Comparison of ENCODE assay signal across 8 mouse cellular contexts in the genomic region with DNA sequence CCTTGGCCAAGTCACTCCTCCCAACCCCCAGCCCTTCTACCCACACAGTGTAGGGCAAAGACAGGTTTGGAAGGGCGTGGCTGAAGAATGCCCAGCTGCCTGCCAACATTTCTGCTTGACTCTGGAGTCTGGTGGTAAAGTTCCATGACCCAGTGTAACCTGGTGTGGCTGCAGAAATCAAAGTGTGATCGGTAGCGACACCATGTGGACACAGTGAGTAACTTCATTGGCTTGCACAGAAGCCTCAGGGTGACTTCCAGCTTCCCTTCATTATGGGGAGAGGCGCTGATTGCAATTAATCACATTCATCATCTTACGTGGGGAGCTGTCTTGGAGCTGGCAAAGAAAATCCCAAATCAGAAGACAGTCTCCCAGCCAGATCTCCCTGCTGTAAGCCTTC. TPM values are rescaled to one million over a fixed set of nuclear protein-coding genes. Genes with fewer than 3 reads are reported as not detected.
A peak's percentile ranks its signal among the peaks of the same experiment; 100 is the strongest.
DNase-seq lines count a peak whose midpoint lies in the region; ATAC-seq and TF ChIP-seq lines count a peak whose summit lies in the region.

No protein-coding gene starts in this region.

- intact Hi-C loops in heart, postnatal 36 days (cut with DNase I) = loop anchor here (1.0 to 5.0 kb wide), 6 partner anchors 17 to 152 kb away; no protein-coding TSS in a partner anchor

- in situ Hi-C loops in ES-E14 (cut with MboI; ENCODE audit: low sequenced_read_pairs in 2 of 2, unreplicated experiment in 2 of 2) = no loop called here

- DNase-seq in ES-E14 (ENCODE audit: low read depth, low spot score) = peak; percentile 82
- peak; percentile 82 for DNase-seq in cerebellum, adult 11 months
- peak; percentile 84 to 88 for DNase-seq in heart, postnatal 36 days
- peak; percentile 69 to 83 for DNase-seq in layer of hippocampus, adult 2 months (ENCODE audit: low spot score in 2 of 2)
- DNase-seq in ovary, postnatal 10 days (ENCODE audit: low spot score) = peak; percentile 59
- peak; percentile 78 for DNase-seq in thymus, postnatal 0 days (ENCODE audit: low spot score)

- H3K4me2 ChIP-seq in forebrain, embryonic 15.5 days (replicated peaks) = no peak overlapping the region
- no peak overlapping the region for H3K4me2 ChIP-seq in lung, embryonic 16.5 days (ENCODE audit: low read depth, low read length)

- H3K4me3 ChIP-seq in ES-E14 (ENCODE audit: insufficient read depth in 1 of 2, low read depth in 1 of 2, low read length in 2 of 2, poor library complexity in 1 of 2, severe bottlenecking in 1 of 2) = no peak overlapping the region
- H3K4me3 ChIP-seq in forebrain, embryonic 15.5 days = no peak overlapping the region
- H3K4me3 ChIP-seq in layer of hippocampus, adult 2 months = no peak overlapping the region
- no peak overlapping the region for H3K4me3 ChIP-seq in lung, embryonic 16.5 days (ENCODE audit: low read length)

- peaks cover 3 to 9% of the 10 kb centered on the region in 2 experiments; a peak in 3 of 4 replicates for H3K4me1 ChIP-seq in ES-E14 (ENCODE audit: control insufficient read depth in 2 of 2, insufficient read depth in 2 of 2, low read length in 2 of 2, poor library complexity in 1 of 2)
- peaks cover 23% of the 10 kb centered on the region for H3K4me1 ChIP-seq in forebrain, embryonic 15.5 days
- H3K4me1 ChIP-seq in lung, embryonic 16.5 days (replicated peaks; ENCODE audit: control insufficient read depth, insufficient read depth, low read length) = peaks cover 11% of the 10 kb centered on the region

- H3K27me3 ChIP-seq in forebrain, embryonic 15.5 days = no peaks in the 10 kb centered on the region
- H3K27me3 ChIP-seq in lung, embryonic 16.5 days (ENCODE audit: control insufficient read depth, insufficient read depth, low read depth, low read length) = no peaks in the 10 kb centered on the region

- ATAC-seq in forebrain, embryonic 15.5 days (replicated peaks) = peak; percentile 72
- peak; percentile 83 for ATAC-seq in lung, embryonic 16.5 days (ENCODE audit: low read depth)

- peak; percentile 97 for TF ChIP-seq CTCF in layer of hippocampus, adult 2 months (conservative IDR thresholded peaks at IDR 0.05)

- no peaks in the 10 kb centered on the region for H3K9me3 ChIP-seq in ES-E14 (ENCODE audit: control insufficient read depth, insufficient read depth, low read depth, low read length)
- no peaks in the 10 kb centered on the region for H3K9me3 ChIP-seq in forebrain, embryonic 15.5 days
- no peaks in the 10 kb centered on the region for H3K9me3 ChIP-seq in lung, embryonic 16.5 days (ENCODE audit: control insufficient read depth, low read length)

- no peaks in the 10 kb centered on the region for H3K36me3 ChIP-seq in ES-E14 (ENCODE audit: control insufficient read depth, insufficient read depth, low read length, poor library complexity, severe bottlenecking)
- H3K36me3 ChIP-seq in forebrain, embryonic 15.5 days = no peaks in the 10 kb centered on the region
- H3K36me3 ChIP-seq in lung, embryonic 16.5 days (ENCODE audit: control insufficient read depth, insufficient read depth, low read length) = no peaks in the 10 kb centered on the region

- peak overlapping the region; percentile 42; the same call in 1 of the 2 replicates for H3K9ac ChIP-seq in ES-E14 (ENCODE audit: insufficient read depth, low read depth, low read length, poor library complexity, severe bottlenecking)
- H3K9ac ChIP-seq in forebrain, embryonic 15.5 days (replicated peaks) = no peak overlapping the region
- no peak overlapping the region for H3K9ac ChIP-seq in lung, embryonic 16.5 days (ENCODE audit: low read length)

- WGBS in forebrain, embryonic 15.5 days = 5% methylated on average over 5 of the region's 5 CpGs
- WGBS in lung, embryonic 16.5 days = 3% methylated on average over 5 of the region's 5 CpGs

- peak overlapping the region; percentile 5; the same call in 1 of the 2 replicates for H3K27ac ChIP-seq in ES-E14 (ENCODE audit: insufficient read depth, low read depth, low read length, poor library complexity, severe bottlenecking)
- H3K27ac ChIP-seq in forebrain, embryonic 15.5 days (replicated peaks) = peak overlapping the region; percentile 81
- peak overlapping the region; percentile 70 for H3K27ac ChIP-seq in layer of hippocampus, adult 2 months
- no peak overlapping the region for H3K27ac ChIP-seq in lung, embryonic 16.5 days (ENCODE audit: low read length)

TF ChIP-seq in ES-E14, 5 proteins besides CTCF, POLR2A, EP300 and RAD21:
- TF ChIP-seq ZC3H11A (IDR thresholded peaks at IDR 0.05; ENCODE audit: borderline replicate concordance, low read depth, low read length) (peak; percentile 93), MAFK (IDR thresholded peaks at IDR 0.05; ENCODE audit: insufficient read depth, low read depth, low read length) (no peak)

RNA-seq across cellular contexts. Expression of gene Cipc, which starts 23.0 kb away (rescaled TPM):
- 26.5 and 27.6 TPM in 2 replicates for total RNA-seq in ES-E14 (2012; rRNA removed)
- polyA plus RNA-seq in forebrain, embryonic 15.5 days (2015; fragmentation: Nextera tagmentation; extraction: Ambion mirVana) = 53.6 and 55.3 TPM in 2 replicates
- total RNA-seq in heart, postnatal 36 days (2021) = 10 to 100 TPM; 46.4 to 48.4 TPM
- 10 to 100 TPM; 73.4 to 83.6 TPM for total RNA-seq in layer of hippocampus, adult 2 months (2021)
- 18.9 and 20.2 TPM in 2 replicates for polyA plus RNA-seq in lung, embryonic 16.5 days (2015; fragmentation: Nextera tagmentation; extraction: Ambion mirVana)
- polyA plus RNA-seq in thymus, postnatal 0 days (2015; fragmentation: Nextera tagmentation; extraction: Ambion mirVana) = 18.8 and 20.1 TPM in 2 replicates

RNA-seq across cellular contexts. Expression of gene Irf2bpl, which starts 39.2 kb away (rescaled TPM):
- 39.5 and 43.2 TPM in 2 replicates for total RNA-seq in ES-E14 (2012; rRNA removed)
- polyA plus RNA-seq in forebrain, embryonic 15.5 days (2015; fragmentation: Nextera tagmentation; extraction: Ambion mirVana) = 94.9 and 95.8 TPM in 2 replicates
- 10 to 100 TPM; 36.1 to 37.0 TPM for total RNA-seq in heart, postnatal 36 days (2021)
- 10 to 100 TPM; 69.8 to 70.2 TPM for total RNA-seq in layer of hippocampus, adult 2 months (2021)
- 28.8 and 34.2 TPM in 2 replicates for polyA plus RNA-seq in lung, embryonic 16.5 days (2015; fragmentation: Nextera tagmentation; extraction: Ambion mirVana)
- 13.1 and 15.5 TPM in 2 replicates for polyA plus RNA-seq in thymus, postnatal 0 days (2015; fragmentation: Nextera tagmentation; extraction: Ambion mirVana)
